Comparison of ENCODE assay signal across 8 mouse cellular contexts in genomic region chr1:186703980-186704701, GRCm38 (mm10). TPM values are rescaled to one million over a fixed set of nuclear protein-coding genes. Genes with fewer than 3 reads are reported as not detected.
DNase-seq lines count a peak whose midpoint lies in the region; ATAC-seq and TF ChIP-seq lines count a peak whose summit lies in the region.

No protein-coding gene starts in this region.

- no peak for TF ChIP-seq POLR2A in liver, adult 2 months (IDR thresholded peaks at IDR 0.05; ENCODE audit: extremely low read depth, insufficient read depth, low read length)
- 0 out of 2 replicates have a peak, but pooled peaks have one; percentile 14 for TF ChIP-seq POLR2A in olfactory bulb, adult 2 months (IDR thresholded peaks at IDR 0.05; ENCODE audit: insufficient read depth, low read depth, low read length)

- peaks cover 3% of the 10 kb centered on the region; the same call in 1 of the 2 replicates for H3K4me1 ChIP-seq in liver, adult 2 months (ENCODE audit: control insufficient read depth, insufficient read depth, low read length)
- peaks cover 6% of the 10 kb centered on the region for H3K4me1 ChIP-seq in forebrain, embryonic 14.5 days (ENCODE audit: control insufficient read depth, insufficient read depth, low read length)
- peaks cover 23% of the 10 kb centered on the region for H3K4me1 ChIP-seq in hindbrain, embryonic 12.5 days
- H3K4me1 ChIP-seq in liver, embryonic 13.5 days (replicated peaks), result peaks cover 8% of the 10 kb centered on the region; the same call in 1 of the 2 replicates
- peaks cover 19% of the 10 kb centered on the region for H3K4me1 ChIP-seq in olfactory bulb, adult 2 months (ENCODE audit: control insufficient read depth, insufficient read depth, low read length)

- under 1% methylated on average over 36 of the region's 36 CpGs for WGBS in liver, adult 2 months
- under 1% methylated on average over 36 of the region's 36 CpGs for WGBS in forebrain, embryonic 14.5 days
- WGBS in hindbrain, embryonic 12.5 days, result under 1% methylated on average over 36 of the region's 36 CpGs
- WGBS in liver, embryonic 13.5 days (ENCODE audit: insufficient replicate concordance), result under 1% methylated on average over 36 of the region's 36 CpGs
- WGBS in olfactory bulb, adult 2 months, result under 1% methylated on average over 36 of the region's 36 CpGs

- no peaks in the 10 kb centered on the region for H3K36me3 ChIP-seq in liver, adult 2 months (ENCODE audit: control insufficient read depth, insufficient read depth, low read length)
- H3K36me3 ChIP-seq in forebrain, embryonic 14.5 days (ENCODE audit: control insufficient read depth, insufficient read depth, low read length), result no peaks in the 10 kb centered on the region
- H3K36me3 ChIP-seq in hindbrain, embryonic 12.5 days, result no peaks in the 10 kb centered on the region
- no peaks in the 10 kb centered on the region for H3K36me3 ChIP-seq in liver, embryonic 13.5 days

- H3K27ac ChIP-seq in liver, adult 2 months (replicated peaks; ENCODE audit: insufficient read depth, low read depth, low read length), result no peak overlapping the region
- no peak overlapping the region for H3K27ac ChIP-seq in forebrain, embryonic 14.5 days (ENCODE audit: low read depth, low read length)
- H3K27ac ChIP-seq in hindbrain, embryonic 12.5 days, result peak overlapping the region; percentile 48; the same call in 1 of the 2 replicates
- no peak overlapping the region for H3K27ac ChIP-seq in liver, embryonic 13.5 days
- H3K27ac ChIP-seq in olfactory bulb, adult 2 months (ENCODE audit: insufficient read depth, low read depth, low read length), result no peak overlapping the region

- no peaks in the 10 kb centered on the region for H3K79me2 ChIP-seq in liver, adult 2 months (ENCODE audit: control insufficient read depth, insufficient read depth, low read length)

- H3K4me2 ChIP-seq in forebrain, embryonic 14.5 days (ENCODE audit: low read length), result peak overlapping the region; percentile 96
- H3K4me2 ChIP-seq in hindbrain, embryonic 12.5 days (replicated peaks), result peak overlapping the region; percentile 61
- H3K4me2 ChIP-seq in liver, embryonic 13.5 days, result peak overlapping the region; percentile 66

- peak overlapping the region; percentile 38 for H3K4me3 ChIP-seq in liver, adult 2 months (ENCODE audit: insufficient read depth, low read depth, low read length)
- peak overlapping the region; percentile 64 for H3K4me3 ChIP-seq in forebrain, embryonic 14.5 days (ENCODE audit: low read depth, low read length)
- H3K4me3 ChIP-seq in hindbrain, embryonic 12.5 days, result peak overlapping the region; percentile 64
- peak overlapping the region; percentile 56 for H3K4me3 ChIP-seq in liver, embryonic 13.5 days (replicated peaks)
- peak overlapping the region; percentile 55 for H3K4me3 ChIP-seq in olfactory bulb, adult 2 months (ENCODE audit: insufficient read depth, low read depth, low read length)

- no peaks in the 10 kb centered on the region for H3K27me3 ChIP-seq in liver, adult 2 months (ENCODE audit: control insufficient read depth, insufficient read depth, low read length)
- no peaks in the 10 kb centered on the region for H3K27me3 ChIP-seq in forebrain, embryonic 14.5 days (replicated peaks; ENCODE audit: control insufficient read depth, insufficient read depth, low read length)
- peaks cover 10% of the 10 kb centered on the region; the same call in 1 of the 2 replicates for H3K27me3 ChIP-seq in hindbrain, embryonic 12.5 days
- H3K27me3 ChIP-seq in liver, embryonic 13.5 days, result peaks cover 61% of the 10 kb centered on the region

- no peak for TF ChIP-seq CTCF in liver, adult 2 months (IDR thresholded peaks at IDR 0.05; ENCODE audit: low read depth, low read length)
- no peak for TF ChIP-seq CTCF in olfactory bulb, adult 2 months (IDR thresholded peaks at IDR 0.05; ENCODE audit: insufficient read depth, low read depth, low read length)

- H3K9ac ChIP-seq in liver, adult 2 months (ENCODE audit: low read depth, low read length), result peak overlapping the region; percentile 16; the same call in 1 of the 2 replicates
- peak overlapping the region; percentile 61 for H3K9ac ChIP-seq in forebrain, embryonic 14.5 days (ENCODE audit: low read length)
- peak overlapping the region; percentile 78 for H3K9ac ChIP-seq in hindbrain, embryonic 12.5 days
- peak overlapping the region; percentile 47 for H3K9ac ChIP-seq in liver, embryonic 13.5 days

- 0 out of 2 replicates have a peak, but pooled peaks have one; percentile 30 for ATAC-seq in forebrain, embryonic 14.5 days
- ATAC-seq in hindbrain, embryonic 12.5 days (ENCODE audit: low FRiP score), result 0 out of 2 replicates have a peak, but pooled peaks have one; percentile 9
- no peak for ATAC-seq in liver, embryonic 13.5 days (ENCODE audit: low read depth)

- DNase-seq in liver, adult 2 months (ENCODE audit: extremely low read depth, low read depth, low spot score), result no peak
- no peak for DNase-seq in liver
- DNase-seq in adrenal gland, postnatal 14 days, result peak; percentile 35
- peak; percentile 46 for DNase-seq in forebrain, embryonic 14.5 days (ENCODE audit: low spot score)
- DNase-seq in liver, embryonic 13.5 days, result no peak
- no peak for DNase-seq in spleen, postnatal 4 days (ENCODE audit: low spot score in 2 of 2)

- no peaks in the 10 kb centered on the region for H3K9me3 ChIP-seq in forebrain, embryonic 14.5 days (replicated peaks; ENCODE audit: control insufficient read depth, low read length)
- no peaks in the 10 kb centered on the region for H3K9me3 ChIP-seq in hindbrain, embryonic 12.5 days (replicated peaks)
- H3K9me3 ChIP-seq in liver, embryonic 13.5 days (replicated peaks), result no peaks in the 10 kb centered on the region

RNA-seq across cellular contexts. Expression of gene Tgfb2, which starts 1.6 kb away (rescaled TPM):
- total RNA-seq in liver, adult 2 months (2014; rRNA removed), result 0.27 and 0.28 TPM in 2 replicates
- 0.11 and 0.12 TPM in 2 replicates for polyA plus RNA-seq in liver, adult 2 months (2012; rRNA removed)
- total RNA-seq in adrenal gland, postnatal 14 days (2021), result 2.7 and 3.1 TPM in 2 replicates
- polyA plus RNA-seq in forebrain, embryonic 14.5 days (2014; fragmentation: Nextera tagmentation; extraction: Ambion mirVana), result 12.4 and 14.4 TPM in 2 replicates
- polyA plus RNA-seq in hindbrain, embryonic 12.5 days (2016; fragmentation: Nextera tagmentation; extraction: Ambion mirVana), result 45.8 and 48.4 TPM in 2 replicates
- polyA plus RNA-seq in liver, embryonic 13.5 days (2015; fragmentation: Nextera tagmentation; extraction: Ambion mirVana), result 2.1 and 2.5 TPM in 2 replicates
- polyA plus RNA-seq in olfactory bulb, adult 2 months (2012; ENCODE audit: insufficient read depth, insufficient read length, low replicate concordance, missing spikeins), result not detected in 2 replicates

RNA-seq across cellular contexts. Expression of gene Rrp15, which starts 45.0 kb away (rescaled TPM):
- total RNA-seq in liver, adult 2 months (2014; rRNA removed), result 7.1 and 10.6 TPM in 2 replicates
- polyA plus RNA-seq in liver, adult 2 months (2012; rRNA removed), result 2.3 and 2.6 TPM in 2 replicates
- total RNA-seq in adrenal gland, postnatal 14 days (2021), result 26.9 and 31.7 TPM in 2 replicates
- polyA plus RNA-seq in forebrain, embryonic 14.5 days (2014; fragmentation: Nextera tagmentation; extraction: Ambion mirVana), result 35.6 and 40.4 TPM in 2 replicates
- polyA plus RNA-seq in hindbrain, embryonic 12.5 days (2016; fragmentation: Nextera tagmentation; extraction: Ambion mirVana), result 41.3 and 44.0 TPM in 2 replicates
- polyA plus RNA-seq in liver, embryonic 13.5 days (2015; fragmentation: Nextera tagmentation; extraction: Ambion mirVana), result 52.7 and 57.7 TPM in 2 replicates
- polyA plus RNA-seq in olfactory bulb, adult 2 months (2012; ENCODE audit: insufficient read depth, insufficient read length, low replicate concordance, missing spikeins), result not detected in 2 replicates

Comparison
In these comparisons a context has a peak if more than half of its experiments do, and no peak if none do; other contexts are left out.
1. DNase-seq: peak in adrenal gland, postnatal 14 days (single experiment) and forebrain, embryonic 14.5 days (single experiment); none in liver, adult 2 months (single experiment), liver (single experiment), liver, embryonic 13.5 days (single experiment) and spleen, postnatal 4 days (0 of 2).
2. H3K9ac ChIP-seq: peak in every context shown above with its lines; median percentile 78 in hindbrain, embryonic 12.5 days; 61 in forebrain, embryonic 14.5 days; 47 in liver, embryonic 13.5 days; 16 in liver, adult 2 months.
3. Peak in every context shown above with its lines, with median percentiles within 50 percentile points of each other: H3K4me3 ChIP-seq and H3K4me2 ChIP-seq.